Mouse (Mus musculus): Measurements from ENCODE around the gene Ncor2.

DNA sequence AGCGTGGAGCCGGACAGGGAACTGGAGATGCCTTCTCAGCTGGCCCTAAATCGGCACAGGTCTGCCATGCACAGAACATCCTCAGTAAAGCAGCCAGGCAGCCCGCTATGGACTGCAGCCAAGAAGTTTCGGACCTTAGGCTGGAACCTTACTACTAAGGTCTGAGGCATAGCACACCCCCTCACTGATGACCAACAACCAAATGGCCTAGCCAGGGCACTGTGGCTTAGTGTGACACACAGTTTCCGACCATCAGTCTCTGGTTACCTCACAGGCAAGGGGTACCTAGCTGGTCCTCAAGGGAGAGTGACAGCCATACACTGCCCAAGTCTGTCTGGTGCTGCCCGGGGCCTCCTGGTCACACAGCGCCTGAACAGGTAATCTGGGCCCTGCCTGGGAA lies 105.1 kb downstream of the Ncor2 start:
- TF ChIP-seq GATA1 (IDR thresholded peaks at IDR 0.05; ENCODE audit: low read length), result no peak
- no peak for TF ChIP-seq TAL1 (IDR thresholded peaks at IDR 0.05; ENCODE audit: low read length)
